Comparison of ENCODE assay signal across 7 mouse cellular contexts in the genomic region with DNA sequence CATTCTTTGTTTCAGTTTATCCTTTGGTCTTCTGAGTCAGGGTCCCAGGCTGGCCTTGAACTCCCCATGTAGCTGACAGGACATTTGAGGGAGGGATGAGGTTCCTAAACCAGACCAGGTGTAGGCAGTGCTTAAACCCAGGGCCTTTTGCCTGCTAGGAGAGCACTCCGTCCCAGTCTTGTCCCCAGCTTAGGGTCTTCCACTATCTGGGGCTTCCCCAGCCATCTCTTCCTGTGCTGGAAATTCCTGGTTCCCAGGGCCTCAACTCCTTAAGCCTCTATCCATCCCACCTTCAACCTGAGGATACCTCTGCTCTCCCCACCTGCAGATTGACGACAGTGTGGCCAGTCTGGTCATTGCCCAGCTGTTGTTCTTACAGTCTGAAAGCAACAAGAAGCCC. TPM values are rescaled to one million over a fixed set of nuclear protein-coding genes. Genes with fewer than 3 reads are reported as not detected.
DNase-seq lines count a peak whose midpoint lies in the region; ATAC-seq and TF ChIP-seq lines count a peak whose summit lies in the region.

No protein-coding gene starts in this region.

- H3K9me3 ChIP-seq in lung, embryonic 16.5 days (ENCODE audit: control insufficient read depth, low read length) = no peaks in the 10 kb centered on the region
- no peaks in the 10 kb centered on the region for H3K9me3 ChIP-seq in embryonic facial prominence, embryonic 15.5 days (replicated peaks)
- no peaks in the 10 kb centered on the region for H3K9me3 ChIP-seq in hindbrain, postnatal 0 days (ENCODE audit: low read length)
- H3K9me3 ChIP-seq in neural tube, embryonic 12.5 days = no peaks in the 10 kb centered on the region

- peaks cover 7% of the 10 kb centered on the region; the same call in 1 of the 2 replicates for H3K4me1 ChIP-seq in lung, embryonic 16.5 days (replicated peaks; ENCODE audit: control insufficient read depth, insufficient read depth, low read length)
- H3K4me1 ChIP-seq in embryonic facial prominence, embryonic 15.5 days = peaks cover 10% of the 10 kb centered on the region
- peaks cover 6% of the 10 kb centered on the region for H3K4me1 ChIP-seq in hindbrain, postnatal 0 days (ENCODE audit: insufficient read depth, low read length)
- H3K4me1 ChIP-seq in neural tube, embryonic 12.5 days = peaks cover 7% of the 10 kb centered on the region

- no peak for DNase-seq in lung, postnatal 25 days (ENCODE audit: low spot score)
- no peak for DNase-seq in hindbrain, postnatal 0 days (ENCODE audit: low spot score)
- no peak for DNase-seq in left cerebral cortex, postnatal 36 days (ENCODE audit: low spot score in 2 of 2)
- no peak for DNase-seq in layer of hippocampus, adult 18-20 months (ENCODE audit: low spot score in 2 of 2)

- no peak for ATAC-seq in lung, embryonic 16.5 days (ENCODE audit: low read depth)
- no peak for ATAC-seq in embryonic facial prominence, embryonic 15.5 days (ENCODE audit: insufficient number of reproducible peaks, low FRiP score, low TSS enrichment, low read depth)
- no peak for ATAC-seq in hindbrain, postnatal 0 days
- ATAC-seq in neural tube, embryonic 12.5 days (ENCODE audit: low FRiP score, low read depth) = no peak

- 70% methylated on average over 2 of the region's 2 CpGs for WGBS in lung, embryonic 16.5 days
- 60% methylated on average over 2 of the region's 2 CpGs for WGBS in embryonic facial prominence, embryonic 15.5 days
- WGBS in hindbrain, postnatal 0 days = 74% methylated on average over 2 of the region's 2 CpGs
- 76% methylated on average over 2 of the region's 2 CpGs for WGBS in neural tube, embryonic 12.5 days

- peak overlapping the region; percentile 96 for H3K4me3 ChIP-seq in lung, embryonic 16.5 days (ENCODE audit: low read length)
- H3K4me3 ChIP-seq in embryonic facial prominence, embryonic 15.5 days (replicated peaks) = peak overlapping the region; percentile 87
- H3K4me3 ChIP-seq in hindbrain, postnatal 0 days (ENCODE audit: low read length) = peak overlapping the region; percentile 77
- H3K4me3 ChIP-seq in neural tube, embryonic 12.5 days = peak overlapping the region; percentile 84

- peak overlapping the region; percentile 74 for H3K4me2 ChIP-seq in lung, embryonic 16.5 days (ENCODE audit: low read depth, low read length)
- H3K4me2 ChIP-seq in embryonic facial prominence, embryonic 15.5 days (replicated peaks) = peak overlapping the region; percentile 74
- H3K4me2 ChIP-seq in hindbrain, postnatal 0 days (ENCODE audit: low read depth, low read length) = peak overlapping the region; percentile 89
- peak overlapping the region; percentile 71 for H3K4me2 ChIP-seq in neural tube, embryonic 12.5 days (replicated peaks)

- H3K36me3 ChIP-seq in lung, embryonic 16.5 days (ENCODE audit: control insufficient read depth, insufficient read depth, low read length) = peaks cover 20% of the 10 kb centered on the region
- peaks cover 42% of the 10 kb centered on the region for H3K36me3 ChIP-seq in embryonic facial prominence, embryonic 15.5 days
- H3K36me3 ChIP-seq in hindbrain, postnatal 0 days (ENCODE audit: insufficient read depth, low read length) = peaks cover 29% of the 10 kb centered on the region
- peaks cover 38% of the 10 kb centered on the region for H3K36me3 ChIP-seq in neural tube, embryonic 12.5 days

- intact Hi-C loops in left cerebral cortex, postnatal 36 days (cut with DNase I) = loop anchor here (1.0 to 10.0 kb wide), 2 partner anchors 20 to 174 kb away; a partner anchor contains a TSS

- H3K27ac ChIP-seq in lung, embryonic 16.5 days (ENCODE audit: low read length) = no peak overlapping the region
- no peak overlapping the region for H3K27ac ChIP-seq in embryonic facial prominence, embryonic 15.5 days (replicated peaks)
- no peak overlapping the region for H3K27ac ChIP-seq in hindbrain, postnatal 0 days
- H3K27ac ChIP-seq in neural tube, embryonic 12.5 days = no peak overlapping the region

- peak overlapping the region; percentile 88 for H3K9ac ChIP-seq in lung, embryonic 16.5 days (ENCODE audit: low read length)
- peak overlapping the region; percentile 69 for H3K9ac ChIP-seq in embryonic facial prominence, embryonic 15.5 days
- peak overlapping the region; percentile 79 for H3K9ac ChIP-seq in hindbrain, postnatal 0 days (replicated peaks; ENCODE audit: low read length)
- peak overlapping the region; percentile 75 for H3K9ac ChIP-seq in neural tube, embryonic 12.5 days

- H3K27me3 ChIP-seq in lung, embryonic 16.5 days (ENCODE audit: control insufficient read depth, insufficient read depth, low read depth, low read length) = no peaks in the 10 kb centered on the region
- no peaks in the 10 kb centered on the region for H3K27me3 ChIP-seq in embryonic facial prominence, embryonic 15.5 days
- H3K27me3 ChIP-seq in hindbrain, postnatal 0 days (ENCODE audit: insufficient read depth, low read length) = no peaks in the 10 kb centered on the region
- H3K27me3 ChIP-seq in neural tube, embryonic 12.5 days (replicated peaks) = no peaks in the 10 kb centered on the region

- no peak for TF ChIP-seq CTCF in hindbrain, postnatal 0 days (IDR thresholded peaks at IDR 0.05; ENCODE audit: low read depth)

RNA-seq across cellular contexts. Expression of a gene that starts 0.9 kb away (rescaled TPM):
- 113 and 124 TPM in 2 replicates for polyA plus RNA-seq in lung, embryonic 16.5 days (2015; fragmentation: Nextera tagmentation; extraction: Ambion mirVana)
- polyA plus RNA-seq in embryonic facial prominence, embryonic 15.5 days (2015; fragmentation: Nextera tagmentation; extraction: Ambion mirVana) = 136 and 139 TPM in 2 replicates
- total RNA-seq in hindbrain, postnatal 0 days (2014; rRNA removed) = 137 and 150 TPM in 2 replicates
- 163 TPM in 2 replicates for polyA plus RNA-seq in hindbrain, postnatal 0 days (2015; fragmentation: Nextera tagmentation; extraction: Ambion mirVana)
- polyA plus RNA-seq in neural tube, embryonic 12.5 days (2016; fragmentation: Nextera tagmentation; extraction: Ambion mirVana) = 134 and 152 TPM in 2 replicates
- total RNA-seq in left cerebral cortex, postnatal 36 days (2021) = 10 to 100 TPM; 66.6 to 68.3 TPM
- 10 to 100 TPM; 68.6 to 75.6 TPM for total RNA-seq in layer of hippocampus, adult 18-20 months (2021)

RNA-seq across cellular contexts. Expression of a gene that starts 6.2 kb away (rescaled TPM):
- polyA plus RNA-seq in lung, embryonic 16.5 days (2015; fragmentation: Nextera tagmentation; extraction: Ambion mirVana) = 41.3 and 42.6 TPM in 2 replicates
- polyA plus RNA-seq in embryonic facial prominence, embryonic 15.5 days (2015; fragmentation: Nextera tagmentation; extraction: Ambion mirVana) = 34.9 and 42.3 TPM in 2 replicates
- 58.0 and 70.3 TPM in 2 replicates for total RNA-seq in hindbrain, postnatal 0 days (2014; rRNA removed)
- 66.0 and 70.2 TPM in 2 replicates for polyA plus RNA-seq in hindbrain, postnatal 0 days (2015; fragmentation: Nextera tagmentation; extraction: Ambion mirVana)
- 38.0 and 38.2 TPM in 2 replicates for polyA plus RNA-seq in neural tube, embryonic 12.5 days (2016; fragmentation: Nextera tagmentation; extraction: Ambion mirVana)
- total RNA-seq in left cerebral cortex, postnatal 36 days (2021) = 10 to 100 TPM; 20.5 to 26.2 TPM
- 10 to 100 TPM; 25.8 to 27.6 TPM for total RNA-seq in layer of hippocampus, adult 18-20 months (2021)

RNA-seq across cellular contexts. Expression of a gene that starts 8.9 kb away (rescaled TPM):
- polyA plus RNA-seq in lung, embryonic 16.5 days (2015; fragmentation: Nextera tagmentation; extraction: Ambion mirVana) = not detected in 2 replicates
- not detected in 2 replicates for polyA plus RNA-seq in embryonic facial prominence, embryonic 15.5 days (2015; fragmentation: Nextera tagmentation; extraction: Ambion mirVana)
- total RNA-seq in hindbrain, postnatal 0 days (2014; rRNA removed) = not detected in 2 replicates
- not detected in 2 replicates for polyA plus RNA-seq in hindbrain, postnatal 0 days (2015; fragmentation: Nextera tagmentation; extraction: Ambion mirVana)
- polyA plus RNA-seq in neural tube, embryonic 12.5 days (2016; fragmentation: Nextera tagmentation; extraction: Ambion mirVana) = not detected in 2 replicates
- total RNA-seq in left cerebral cortex, postnatal 36 days (2021) = not detected
- not detected for total RNA-seq in layer of hippocampus, adult 18-20 months (2021)

RNA-seq across cellular contexts. Expression of a gene that starts 9.0 kb away (rescaled TPM):
- polyA plus RNA-seq in lung, embryonic 16.5 days (2015; fragmentation: Nextera tagmentation; extraction: Ambion mirVana) = 0.09 TPM in 1 of 2 replicates, not detected in the other
- 10.2 and 10.4 TPM in 2 replicates for polyA plus RNA-seq in embryonic facial prominence, embryonic 15.5 days (2015; fragmentation: Nextera tagmentation; extraction: Ambion mirVana)
- total RNA-seq in hindbrain, postnatal 0 days (2014; rRNA removed) = not detected in 2 replicates
- not detected in 2 replicates for polyA plus RNA-seq in hindbrain, postnatal 0 days (2015; fragmentation: Nextera tagmentation; extraction: Ambion mirVana)
- not detected in 2 replicates for polyA plus RNA-seq in neural tube, embryonic 12.5 days (2016; fragmentation: Nextera tagmentation; extraction: Ambion mirVana)
- not detected for total RNA-seq in left cerebral cortex, postnatal 36 days (2021)
- not detected for total RNA-seq in layer of hippocampus, adult 18-20 months (2021)

RNA-seq across cellular contexts. Expression of a gene that starts 20.1 kb away (rescaled TPM):
- polyA plus RNA-seq in lung, embryonic 16.5 days (2015; fragmentation: Nextera tagmentation; extraction: Ambion mirVana) = 60.0 and 61.3 TPM in 2 replicates
- 64.3 and 68.2 TPM in 2 replicates for polyA plus RNA-seq in embryonic facial prominence, embryonic 15.5 days (2015; fragmentation: Nextera tagmentation; extraction: Ambion mirVana)
- 28.8 and 32.9 TPM in 2 replicates for total RNA-seq in hindbrain, postnatal 0 days (2014; rRNA removed)
- polyA plus RNA-seq in hindbrain, postnatal 0 days (2015; fragmentation: Nextera tagmentation; extraction: Ambion mirVana) = 63.5 and 67.8 TPM in 2 replicates
- 71.2 and 76.7 TPM in 2 replicates for polyA plus RNA-seq in neural tube, embryonic 12.5 days (2016; fragmentation: Nextera tagmentation; extraction: Ambion mirVana)
- total RNA-seq in left cerebral cortex, postnatal 36 days (2021) = 10 to 100 TPM; 63.4 to 65.3 TPM
- total RNA-seq in layer of hippocampus, adult 18-20 months (2021) = 10 to 100 TPM; 67.3 to 68.6 TPM
